Mouse (Mus musculus): ENCODE measurements around the gene Ston1. TPM values are rescaled to one million over a fixed set of nuclear protein-coding genes. Genes with fewer than 3 reads are reported as not detected.

Gene Ston1
- polyA plus RNA-seq, 1 experiment from 2014 or later, result 1.8 TPM

- Histone ChIP-seq H3K4me2 (ENCODE audit: low read depth, low read length) (no peak overlapping the region), H3K9me3 (ENCODE audit: control insufficient read depth, low read length) (no peaks in the 10 kb centered on the region), H3K4me3 (ENCODE audit: low read depth, low read length) (no peak overlapping the region), H3K9ac (replicated peaks; ENCODE audit: low read depth, low read length) (no peak overlapping the region), H3K4me1 (ENCODE audit: control insufficient read depth, insufficient read depth, low read length) (peaks cover 3% of the 10 kb centered on the region; the same call in 1 of the 2 replicates), H3K27ac (ENCODE audit: low read depth, low read length) (no peak overlapping the region), H3K27me3 (ENCODE audit: control insufficient read depth, insufficient read depth, low read length) (no peaks in the 10 kb centered on the region), H3K36me3 (ENCODE audit: control insufficient read depth, insufficient read depth, low read length) (no peaks in the 10 kb centered on the region)
- WGBS, result 43% methylated on average over 4 of the region's 4 CpGs
- no peak for ATAC-seq (ENCODE audit: low read depth)
Observed at GRCm38 (mm10) chr17:88703112-88703511, 105.6 kb downstream of the Ston1 start.

- no peak overlapping the region for H3K4me2 ChIP-seq (ENCODE audit: low read depth, low read length)
- no peaks in the 10 kb centered on the region for H3K27me3 ChIP-seq (ENCODE audit: control insufficient read depth, insufficient read depth, low read length)
Observed at GRCm38 (mm10) chr17:88706231-88706649, 108.8 kb downstream of the Ston1 start.

More at GRCm38 (mm10) chr17:88706231-88706649, 108.8 kb downstream of the Ston1 start:
- Histone ChIP-seq H3K27ac (ENCODE audit: low read depth, low read length) (no peak overlapping the region), H3K9me3 (ENCODE audit: control insufficient read depth, low read length) (no peaks in the 10 kb centered on the region), H3K9ac (replicated peaks; ENCODE audit: low read depth, low read length) (no peak overlapping the region), H3K4me1 (ENCODE audit: control insufficient read depth, insufficient read depth, low read length) (peaks cover 3% of the 10 kb centered on the region; the same call in 1 of the 2 replicates), H3K4me3 (ENCODE audit: low read depth, low read length) (no peak overlapping the region), H3K36me3 (ENCODE audit: control insufficient read depth, insufficient read depth, low read length) (no peaks in the 10 kb centered on the region)
- peak; percentile 71; the same call in 1 of the 2 replicates for ATAC-seq (ENCODE audit: low read depth)
- WGBS, result 20% methylated on average over 8 of the region's 8 CpGs

Other genes with a start within 250 kb of the Ston1 start
- 8.1 and 8.6 TPM in 2 replicates for gene Foxn2, start 157.0 kb upstream of the Ston1 start, polyA plus RNA-seq (2014; fragmentation: Nextera tagmentation; extraction: Ambion mirVana)
- 58.6 and 62.0 TPM in 2 replicates for gene Ppp1r21, start 67.6 kb upstream of the Ston1 start, polyA plus RNA-seq (2014; fragmentation: Nextera tagmentation; extraction: Ambion mirVana)
- gene Gtf2a1l, start 71.0 kb downstream of the Ston1 start, polyA plus RNA-seq (2014; fragmentation: Nextera tagmentation; extraction: Ambion mirVana), result 0.19 and 0.27 TPM in 2 replicates
- gene Lhcgr, start 194.3 kb downstream of the Ston1 start, polyA plus RNA-seq (2014; fragmentation: Nextera tagmentation; extraction: Ambion mirVana), result 2.4 and 3.1 TPM in 2 replicates

Measured in neural tube, embryonic 14.5 days (tissue).